Mouse (Mus musculus): Measurements from ENCODE around the gene Ecm1. TPM values are rescaled to one million over a fixed set of nuclear protein-coding genes. Genes with fewer than 3 reads are reported as not detected.

Ecm1 gene
- total RNA-seq (2023) = 1 to 10 TPM; 4.6 to 8.3 TPM

GRCm38 (mm10) chr3:95739353-95740104, at the start of gene Ecm1:
TSS of gene Ecm1 (minus strand) at chr3:95739569.

GRCm38 (mm10) chr3:95760106-95760505, 20.7 kb upstream of the Ecm1 start, which contains the start of gene Tars2:
TSS of gene Tars2 (minus strand) at chr3:95760206.

GRCm38 (mm10) chr3:95687524-95688421, 51.6 kb downstream of the Ecm1 start, which contains the start of gene Adamtsl4:
TSS of gene Adamtsl4 (minus strand) at chr3:95687917.

Other genes with a start within 250 kb of the Ecm1 start
- 1 to 10 TPM in 1 of 2 experiments, under 1 TPM in 1; 0.97 to 1.5 TPM for gene Ctsk, start 240.3 kb downstream of the Ecm1 start, total RNA-seq (2023)
- gene Ctss, start 212.8 kb downstream of the Ecm1 start, total RNA-seq (2023) = 100 to 1,000 TPM; 215 to 257 TPM
- gene Hormad1, start 179.9 kb downstream of the Ecm1 start, total RNA-seq (2023) = not detected
- 10 to 100 TPM; 22.1 to 22.2 TPM for gene Golph3l, start 150.6 kb downstream of the Ecm1 start, total RNA-seq (2023)
- gene Ensa, start 114.6 kb downstream of the Ecm1 start, total RNA-seq (2023) = 10 to 100 TPM; 66.0 to 72.8 TPM
- 100 to 1,000 TPM; 760 to 809 TPM for gene Mcl1, start 80.8 kb downstream of the Ecm1 start, total RNA-seq (2023)
- 1 to 10 TPM in 1 of 2 experiments, under 1 TPM in 1; 0.88 to 4.0 TPM for gene Adamtsl4, start 51.7 kb downstream of the Ecm1 start, total RNA-seq (2023)
- 10 to 100 TPM; 13.8 to 19.2 TPM for gene Tars2, start 20.6 kb upstream of the Ecm1 start, total RNA-seq (2023)
- gene Rprd2, start 79.3 kb upstream of the Ecm1 start, total RNA-seq (2023) = 10 to 100 TPM; 45.9 to 48.8 TPM
- 10 to 100 TPM; 33.6 to 33.7 TPM for gene Prpf3, start 116.3 kb upstream of the Ecm1 start, total RNA-seq (2023)
- 100 to 1,000 TPM; 115 to 123 TPM for gene Mrps21, start 131.9 kb upstream of the Ecm1 start, total RNA-seq (2023)
- 10 to 100 TPM in 1 of 2 experiments, 1 to 10 TPM in 1; 9.0 to 13.0 TPM for gene Ciart, start 142.7 kb upstream of the Ecm1 start, total RNA-seq (2023)
- gene BC028528, start 152.4 kb upstream of the Ecm1 start, total RNA-seq (2023) = 10 to 100 TPM; 35.1 to 40.1 TPM
- gene Aph1a, start 154.4 kb upstream of the Ecm1 start, total RNA-seq (2023) = 10 to 100 TPM; 58.8 to 65.3 TPM
- not detected for gene Car14, start 165.1 kb upstream of the Ecm1 start, total RNA-seq (2023)
- 100 to 1,000 TPM in 1 of 2 experiments, 10 to 100 TPM in 1; 93.6 to 104 TPM for gene Anp32e, start 189.7 kb upstream of the Ecm1 start, total RNA-seq (2023)

Measured in neutrophil, adult 83 days (primary cell).